Mouse (Mus musculus) inflammation-experienced regulatory T-cells, adult 6 months (primary cell): ENCODE measurements around the gene Gm2696. TPM values are rescaled to one million over a fixed set of nuclear protein-coding genes. Genes with fewer than 3 reads are reported as not detected.
"Not testable (repeated sequence)": the region's sequence is repeated elsewhere in the genome, so short reads cannot be mapped to it uniquely, and the experiment has no call there.

ENCODE experiments used
- ATAC-seq: one replicate; pipeline ENCODE4 v1.8.0; 2017
- polyA plus RNA-seq, 3 experiments: library from polyadenylated mRNA; unstranded; fragments of 100-300 nt; shearing (Covaris generic); gene quantifications; one replicate each; pipeline ENCODE4 v1.2.1; 2017

Gene Gm2696
- polyA plus RNA-seq: not detected

GRCm38 (mm10) chr10:77814382-77814781 lies at the start of gene Gm2696:
Gene Gm2696 (plus strand): TSS chr10:77814682.
- no peak for ATAC-seq

GRCm38 (mm10) chr10:77769727-77770126 lies 44.8 kb upstream of the Gm2696 start:
- no peak for ATAC-seq

- ATAC-seq: not testable (repeated sequence)
Observed at GRCm38 (mm10) chr10:77771225-77771624, 43.3 kb upstream of the Gm2696 start, which contains the start of gene Gm3238. Gene Gm3238 (minus strand): TSS chr10:77771325.

GRCm38 (mm10) chr10:77772142-77772541 lies 42.3 kb upstream of the Gm2696 start:
- ATAC-seq: not testable (repeated sequence)

GRCm38 (mm10) chr10:77776844-77777243 lies 37.6 kb upstream of the Gm2696 start, which contains the start of gene Gm7138:
Gene Gm7138 (minus strand): TSS chr10:77776944.
- ATAC-seq: not testable (repeated sequence)

GRCm38 (mm10) chr10:77782442-77782841 lies 32.0 kb upstream of the Gm2696 start, which contains the start of gene Gm3250:
Gene Gm3250 (minus strand): TSS chr10:77782542.
- ATAC-seq: not testable (repeated sequence)

- not testable (repeated sequence) for ATAC-seq
Observed at GRCm38 (mm10) chr10:77783396-77783795, 31.1 kb upstream of the Gm2696 start.

- ATAC-seq: not testable (repeated sequence)
Observed at GRCm38 (mm10) chr10:77787876-77788275, 26.6 kb upstream of the Gm2696 start, which contains the start of gene Gm7137. Gene Gm7137 (minus strand): TSS chr10:77788200.

GRCm38 (mm10) chr10:77788621-77789020 lies 25.9 kb upstream of the Gm2696 start:
- ATAC-seq: no peak

- ATAC-seq: no peak
Observed at GRCm38 (mm10) chr10:77794976-77795375, 19.5 kb upstream of the Gm2696 start, which contains the start of gene Gm9639. Gene Gm9639 (minus strand): TSS chr10:77795076.

- no peak for ATAC-seq
Observed at GRCm38 (mm10) chr10:77797677-77798076, 16.8 kb upstream of the Gm2696 start.

GRCm38 (mm10) chr10:77798164-77798920 lies 16.1 kb upstream of the Gm2696 start:
- ATAC-seq: not testable (repeated sequence)

GRCm38 (mm10) chr10:77798921-77799508 lies 15.5 kb upstream of the Gm2696 start, which contains the start of gene Gm19668:
Gene Gm19668 (minus strand): TSS chr10:77799133.
- no peak for ATAC-seq

- ATAC-seq: no peak
Observed at GRCm38 (mm10) chr10:77804095-77804494, 10.4 kb upstream of the Gm2696 start.

GRCm38 (mm10) chr10:77811743-77812142 lies 2.7 kb upstream of the Gm2696 start, which contains the start of gene Gm9507:
Gene Gm9507 (minus strand): TSS chr10:77811843.
- no peak for ATAC-seq

GRCm38 (mm10) chr10:77815514-77815913 lies 1.0 kb downstream of the Gm2696 start:
- no peak for ATAC-seq

- no peak for ATAC-seq
Observed at GRCm38 (mm10) chr10:77818523-77818922, 4.0 kb downstream of the Gm2696 start.

- no peak for ATAC-seq
Observed at GRCm38 (mm10) chr10:77819203-77819602, 4.7 kb downstream of the Gm2696 start.

- ATAC-seq: no peak
Observed at GRCm38 (mm10) chr10:77826951-77827350, 12.5 kb downstream of the Gm2696 start, which contains the start of gene Krtap10-4. Gene Krtap10-4 (minus strand): TSS chr10:77827095.

GRCm38 (mm10) chr10:77835647-77836046 lies 21.2 kb downstream of the Gm2696 start, which contains the start of gene Krtap10-10:
Gene Krtap10-10 (plus strand): TSS chr10:77835947.
- ATAC-seq: no peak

- no peak for ATAC-seq
Observed at GRCm38 (mm10) chr10:77839006-77839405, 24.5 kb downstream of the Gm2696 start.

GRCm38 (mm10) chr10:77846503-77846902 lies 32.0 kb downstream of the Gm2696 start, which contains the start of gene Gm36176:
Gene Gm36176 (plus strand): TSS chr10:77846803.
- ATAC-seq: no peak

GRCm38 (mm10) chr10:77846961-77847360 lies 32.5 kb downstream of the Gm2696 start:
- no peak for ATAC-seq
